Mouse (Mus musculus) embryonic facial prominence, embryonic 13.5 days (tissue): ENCODE data around the gene Cobl. TPM values are rescaled to one million over a fixed set of nuclear protein-coding genes. Genes with fewer than 3 reads are reported as not detected.

Experiments used
- ATAC-seq: fragments of 200-750 bp; cut with Nextera tagmentation; 2 replicates; pipeline ENCODE4 v1.8.0; 2017; ENCODE audit warnings: low read depth; ENCODE audit not compliant: insufficient number of reproducible peaks, insufficient read depth, low FRiP score, low TSS enrichment
- H3K27ac ChIP-seq: fragments of 300-500 bp; sonication (generic); 2 replicates; pipeline ENCODE4 v1.5.1; 2015; ENCODE audit warnings: moderate library complexity, mild to moderate bottlenecking, inconsistent platforms
- H3K27me3 ChIP-seq: fragments of 300-500 bp; sonication (generic); 2 replicates; pipeline ENCODE4 v1.6.1; 2015; ENCODE audit warnings: mild to moderate bottlenecking, inconsistent platforms
- H3K36me3 ChIP-seq: fragments of 300-500 bp; sonication (generic); 2 replicates; pipeline ENCODE4 v1.6.1; 2015; ENCODE audit warnings: mild to moderate bottlenecking, inconsistent platforms
- H3K4me1 ChIP-seq: fragments of 300-500 bp; sonication (generic); 2 replicates; pipeline ENCODE4 v1.6.1; 2015; ENCODE audit warnings: inconsistent platforms
- H3K4me2 ChIP-seq: fragments of 300-500 bp; sonication (generic); 2 replicates; pipeline ENCODE4 v1.6.1; 2015; ENCODE audit warnings: moderate library complexity, mild to moderate bottlenecking, inconsistent platforms
- H3K4me3 ChIP-seq: fragments of 300-500 bp; sonication (generic); 2 replicates; pipeline ENCODE4 v1.5.1; 2015; ENCODE audit warnings: mild to moderate bottlenecking, inconsistent platforms
- H3K9ac ChIP-seq: fragments of 300-500 bp; sonication (generic); 2 replicates; pipeline ENCODE4 v1.6.1; 2015; ENCODE audit warnings: mild to moderate bottlenecking, inconsistent platforms
- H3K9me3 ChIP-seq: fragments of 300-500 bp; sonication (generic); 2 replicates; pipeline ENCODE4 v1.6.1; 2016; ENCODE audit warnings: inconsistent platforms
- WGBS: fragments of 180-500 bp; shearing (Covaris S2); methylation state at CpG from one replicate; pipeline ENCODE4 v1.1.7; 2015; ENCODE audit warnings: mixed read lengths; 5-methylcytosine and 5-hydroxymethylcytosine counted together
- polyA plus RNA-seq: library from polyadenylated mRNA; unstranded; fragments of >200 nt; fragmentation: Nextera tagmentation; extraction: Ambion mirVana; gene quantifications from 2 replicates; pipeline ENCODE4 v1.2.1, GENCODE M21; 2015

Gene Cobl
- polyA plus RNA-seq, 1 experiment from 2014 or later = 5.6 TPM

DNA sequence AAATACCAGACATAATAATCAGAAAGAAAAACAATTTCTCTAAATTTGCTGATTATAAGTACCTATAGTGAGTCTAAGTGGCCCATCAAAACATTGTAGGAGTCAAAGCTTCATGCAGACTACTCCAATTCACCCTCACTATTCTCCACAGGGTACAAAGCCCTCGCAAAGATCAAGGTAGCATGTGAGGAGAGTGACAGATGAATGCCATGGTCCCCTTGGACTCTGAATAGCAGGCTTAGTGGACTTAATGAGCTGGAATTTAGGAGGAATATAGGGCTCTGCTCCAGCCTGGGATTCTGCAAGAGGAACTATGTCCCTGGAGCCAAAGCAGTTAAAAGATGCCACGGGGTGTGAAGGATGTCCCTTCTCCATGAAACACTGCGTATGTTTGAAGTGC, 88.1 kb downstream of the Cobl start:
- H3K9ac ChIP-seq = no peak overlapping the region
- ATAC-seq = no peak
- H3K9me3 ChIP-seq = no peaks in the 10 kb centered on the region
- H3K36me3 ChIP-seq = no peaks in the 10 kb centered on the region
- H3K4me3 ChIP-seq = no peak overlapping the region
- H3K27ac ChIP-seq = no peak overlapping the region
- H3K4me1 ChIP-seq = peaks cover 5% of the 10 kb centered on the region; the same call in 1 of the 2 replicates
- peaks cover 6% of the 10 kb centered on the region; the same call in 1 of the 2 replicates for H3K27me3 ChIP-seq
- no peak overlapping the region for H3K4me2 ChIP-seq
- WGBS = 68% methylated on average over 3 of the region's 3 CpGs

GRCm38 (mm10) chr11:12373106-12374098, 91.4 kb downstream of the Cobl start:
- WGBS = 30% methylated on average over 12 of the region's 12 CpGs
- Histone ChIP-seq H3K9ac (no peak overlapping the region), H3K9me3 (no peaks in the 10 kb centered on the region), H3K27ac (no peak overlapping the region), H3K4me2 (no peak overlapping the region), H3K4me1 (peaks cover 5% of the 10 kb centered on the region; the same call in 1 of the 2 replicates), H3K27me3 (peaks cover 6% of the 10 kb centered on the region; the same call in 1 of the 2 replicates), H3K4me3 (no peak overlapping the region), H3K36me3 (no peaks in the 10 kb centered on the region)
- peak; percentile 81 for ATAC-seq

GRCm38 (mm10) chr11:12370957-12371356, 93.8 kb downstream of the Cobl start:
- no peak overlapping the region for H3K9ac ChIP-seq
- H3K4me1 ChIP-seq = peaks cover 5% of the 10 kb centered on the region; the same call in 1 of the 2 replicates
- H3K27me3 ChIP-seq = peaks cover 6% of the 10 kb centered on the region; the same call in 1 of the 2 replicates
- H3K9me3 ChIP-seq = no peaks in the 10 kb centered on the region
- H3K4me3 ChIP-seq = no peak overlapping the region
- H3K27ac ChIP-seq = no peak overlapping the region
- no peak for ATAC-seq
- no peaks in the 10 kb centered on the region for H3K36me3 ChIP-seq
- no peak overlapping the region for H3K4me2 ChIP-seq

DNA sequence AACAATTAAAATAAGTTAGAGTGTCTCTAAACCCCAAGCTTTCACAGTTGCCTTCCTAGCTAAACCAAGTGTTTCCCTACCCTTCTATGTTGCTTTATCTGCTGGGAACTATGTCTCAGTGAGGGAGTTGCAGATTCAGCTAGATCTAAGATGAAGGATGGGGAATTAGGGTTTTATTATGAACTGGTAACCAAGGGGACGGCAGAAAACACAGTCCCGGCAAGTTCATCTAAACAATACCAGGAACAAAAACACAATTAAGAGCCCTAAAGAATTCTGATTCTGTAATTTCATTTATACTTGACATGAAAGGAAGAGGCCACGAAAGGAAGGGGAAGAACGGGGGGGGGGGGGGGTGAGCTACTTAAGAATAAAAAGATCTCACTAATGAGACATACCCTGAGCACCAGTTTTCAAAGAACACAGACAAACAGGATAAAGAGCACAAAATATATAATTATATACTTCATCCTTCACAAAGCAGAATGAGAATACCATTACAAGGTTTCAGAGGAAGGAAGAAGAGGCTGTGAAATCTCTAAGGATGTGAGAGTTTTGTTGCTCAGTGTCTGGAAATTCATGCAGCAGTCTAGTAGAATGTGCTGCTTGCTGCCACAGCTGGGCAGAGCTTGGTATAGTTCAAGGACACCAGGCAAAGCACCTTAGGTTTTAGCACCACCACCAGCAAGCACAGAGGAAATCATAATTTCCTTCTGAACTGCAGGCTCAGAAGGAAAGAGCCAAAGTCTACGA, 97.2 kb downstream of the Cobl start:
- Histone ChIP-seq H3K9me3 (no peaks in the 10 kb centered on the region), H3K36me3 (no peaks in the 10 kb centered on the region), H3K27me3 (no peaks in the 10 kb centered on the region), H3K4me1 (no peaks in the 10 kb centered on the region), H3K9ac (no peak overlapping the region), H3K4me3 (no peak overlapping the region), H3K4me2 (no peak overlapping the region), H3K27ac (no peak overlapping the region)
- no peak for ATAC-seq
- WGBS = 53% methylated on average over 5 of the region's 5 CpGs

DNA sequence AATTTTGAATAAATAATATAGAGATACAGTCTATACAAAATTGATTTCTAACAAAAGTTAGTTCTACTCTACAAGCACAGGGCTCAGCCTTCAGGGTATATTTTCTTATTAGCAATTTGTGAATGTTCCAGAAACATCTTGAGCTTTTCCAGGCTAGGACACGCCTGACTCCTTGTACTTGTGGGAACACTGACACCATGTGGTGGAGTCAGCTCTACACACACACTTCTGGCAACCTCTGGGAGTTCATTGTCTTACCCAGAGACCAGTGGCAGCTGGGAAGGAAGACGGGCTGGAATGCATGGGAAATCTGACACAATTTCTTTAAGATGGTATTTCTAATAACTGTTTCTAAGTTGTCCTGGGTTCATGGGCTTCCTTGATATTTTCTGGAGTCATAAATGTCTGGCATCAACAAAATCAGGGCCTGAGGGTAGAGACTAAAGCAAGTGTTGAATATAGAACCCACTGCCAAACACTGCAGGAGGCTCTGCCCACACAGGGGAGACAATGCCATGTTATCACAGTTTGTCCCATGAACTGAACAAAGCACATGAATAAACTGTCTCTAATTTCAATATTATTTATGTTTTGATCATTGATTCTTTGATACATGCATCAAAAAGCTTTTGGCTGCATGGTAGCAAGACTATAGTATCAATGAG, 105.3 kb downstream of the Cobl start:
- Histone ChIP-seq H3K27ac (no peak overlapping the region), H3K9ac (no peak overlapping the region), H3K4me3 (no peak overlapping the region), H3K4me2 (no peak overlapping the region), H3K27me3 (peaks cover 5% of the 10 kb centered on the region; the same call in 1 of the 2 replicates), H3K4me1 (peaks cover 2% of the 10 kb centered on the region; the same call in 1 of the 2 replicates), H3K9me3 (no peaks in the 10 kb centered on the region), H3K36me3 (no peaks in the 10 kb centered on the region)
- WGBS = 11% methylated on average over 2 of the region's 2 CpGs
- ATAC-seq = no peak

GRCm38 (mm10) chr11:12358602-12359001, 106.2 kb downstream of the Cobl start:
- WGBS = 76% methylated on average over 4 of the region's 4 CpGs
- H3K4me3 ChIP-seq = no peak overlapping the region
- H3K9ac ChIP-seq = no peak overlapping the region
- no peak overlapping the region; the same call in 1 of the 2 replicates for H3K27ac ChIP-seq
- H3K4me1 ChIP-seq = peaks cover 2% of the 10 kb centered on the region; the same call in 1 of the 2 replicates
- no peak overlapping the region for H3K4me2 ChIP-seq
- ATAC-seq = no peak
- peaks cover 5% of the 10 kb centered on the region; the same call in 1 of the 2 replicates for H3K27me3 ChIP-seq
- no peaks in the 10 kb centered on the region for H3K9me3 ChIP-seq
- H3K36me3 ChIP-seq = no peaks in the 10 kb centered on the region

DNA sequence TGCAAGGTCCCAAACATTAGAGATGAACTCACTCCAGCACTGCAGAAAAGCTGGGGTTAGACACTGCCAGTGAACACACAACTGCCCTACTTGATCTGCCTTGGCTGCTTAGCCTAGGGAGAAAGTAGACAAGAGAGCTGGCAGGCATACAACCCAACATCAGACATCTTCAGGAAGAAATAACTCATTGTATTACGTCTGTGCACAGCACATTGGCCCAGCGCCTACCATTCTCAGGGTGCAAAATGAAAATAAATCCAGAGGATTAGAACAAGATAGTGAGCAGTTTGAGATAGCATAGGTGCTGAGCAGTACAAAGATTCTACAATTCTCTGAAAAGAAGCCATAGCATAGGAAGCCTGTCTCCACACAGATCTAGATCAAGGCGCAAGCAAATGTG, 109.1 kb downstream of the Cobl start:
- H3K4me1 ChIP-seq = peaks cover 6% of the 10 kb centered on the region; the same call in 1 of the 2 replicates
- ATAC-seq = no peak
- H3K9ac ChIP-seq = no peak overlapping the region
- H3K9me3 ChIP-seq = no peaks in the 10 kb centered on the region
- whole genome bisulfite sequencing = 86% methylated on average over 3 of the region's 3 CpGs
- no peak overlapping the region for H3K4me3 ChIP-seq
- no peak overlapping the region for H3K4me2 ChIP-seq
- H3K27me3 ChIP-seq = peaks cover 5% of the 10 kb centered on the region; the same call in 1 of the 2 replicates
- H3K27ac ChIP-seq = no peak overlapping the region
- H3K36me3 ChIP-seq = no peaks in the 10 kb centered on the region

GRCm38 (mm10) chr11:12350986-12351546, 113.7 kb downstream of the Cobl start:
- Histone ChIP-seq H3K4me2 (no peak overlapping the region), H3K36me3 (no peaks in the 10 kb centered on the region), H3K27me3 (no peaks in the 10 kb centered on the region), H3K27ac (no peak overlapping the region; the same call in 1 of the 2 replicates), H3K9me3 (no peaks in the 10 kb centered on the region), H3K9ac (no peak overlapping the region), H3K4me1 (0 out of 2 replicates have a peak, but pooled peaks cover 4% of the 10 kb centered on the region), H3K4me3 (no peak overlapping the region)
- 39% methylated on average over 3 of the region's 3 CpGs for WGBS
- ATAC-seq = no peak

- ATAC-seq = no peak
- H3K27ac ChIP-seq = no peak overlapping the region
These were observed 114.7 kb downstream of the Cobl start for GRCm38 (mm10) chr11:12350086-12350485.

GRCm38 (mm10) chr11:12346486-12346885, 118.3 kb downstream of the Cobl start:
- WGBS = 68% methylated on average over 2 of the region's 2 CpGs
- Histone ChIP-seq H3K27ac (no peak overlapping the region), H3K4me2 (no peak overlapping the region), H3K9ac (no peak overlapping the region), H3K4me3 (no peak overlapping the region), H3K27me3 (no peaks in the 10 kb centered on the region), H3K36me3 (no peaks in the 10 kb centered on the region), H3K4me1 (0 out of 2 replicates have a peak, but pooled peaks cover 4% of the 10 kb centered on the region), H3K9me3 (no peaks in the 10 kb centered on the region)
- ATAC-seq = no peak

More at GRCm38 (mm10) chr11:12350086-12350485, 114.7 kb downstream of the Cobl start:
- H3K4me2 ChIP-seq = no peak overlapping the region
- 85% methylated on average over 1 of the region's 1 CpGs for WGBS
- H3K36me3 ChIP-seq = no peaks in the 10 kb centered on the region
- 0 out of 2 replicates have a peak, but pooled peaks cover 4% of the 10 kb centered on the region for H3K4me1 ChIP-seq
- no peak overlapping the region for H3K4me3 ChIP-seq
- no peak overlapping the region for H3K9ac ChIP-seq
- no peaks in the 10 kb centered on the region for H3K9me3 ChIP-seq
- no peaks in the 10 kb centered on the region for H3K27me3 ChIP-seq

DNA sequence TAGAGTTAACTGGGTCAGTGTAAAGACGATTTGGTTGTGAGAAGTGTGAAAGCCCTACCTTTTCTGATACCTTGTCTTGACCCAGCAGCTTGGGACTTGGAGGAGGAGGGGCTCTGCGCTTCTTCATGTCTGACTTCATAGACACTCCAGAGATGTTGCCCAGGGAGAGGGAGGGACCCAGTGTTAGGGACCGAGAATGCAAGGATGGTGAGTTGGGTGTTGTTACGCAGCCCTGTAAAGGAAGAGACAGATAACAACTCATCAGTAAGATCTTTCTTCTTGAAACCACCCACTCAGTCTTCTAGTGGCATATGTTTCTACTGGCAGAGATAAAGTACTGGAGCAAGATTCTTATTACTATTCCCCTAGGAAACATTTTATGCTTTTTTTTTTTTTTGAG, 121.1 kb downstream of the Cobl start:
- 87% methylated on average over 4 of the region's 4 CpGs for WGBS

More for the DNA sequence above, 121.1 kb downstream of the Cobl start:
- H3K9me3 ChIP-seq = no peaks in the 10 kb centered on the region
- peaks cover 3% of the 10 kb centered on the region; the same call in 1 of the 2 replicates for H3K4me1 ChIP-seq
- no peak overlapping the region for H3K4me2 ChIP-seq
- no peak overlapping the region for H3K27ac ChIP-seq
- no peak for ATAC-seq
- no peak overlapping the region for H3K9ac ChIP-seq
- H3K4me3 ChIP-seq = no peak overlapping the region
- H3K36me3 ChIP-seq = no peaks in the 10 kb centered on the region
- no peaks in the 10 kb centered on the region for H3K27me3 ChIP-seq
